Comparison of ENCODE assay signal across 8 mouse cellular contexts in genomic region chr10:71344579-71345143, GRCm38 (mm10). TPM values are rescaled to one million over a fixed set of nuclear protein-coding genes. Genes with fewer than 3 reads are reported as not detected.
DNase-seq lines count a peak whose midpoint lies in the region; ATAC-seq and TF ChIP-seq lines count a peak whose summit lies in the region.

Cisd1 (minus strand) TSS chr10:71344954.

- H3K36me3 ChIP-seq in forebrain, embryonic 10.5 days (replicated peaks), result 0 out of 2 replicates have a peak, but pooled peaks cover 3% of the 10 kb centered on the region
- H3K36me3 ChIP-seq in heart, embryonic 15.5 days, result no peaks in the 10 kb centered on the region
- no peaks in the 10 kb centered on the region for H3K36me3 ChIP-seq in liver, embryonic 14.5 days (replicated peaks; ENCODE audit: control insufficient read depth, insufficient read depth, low read depth)
- H3K36me3 ChIP-seq in neural tube, embryonic 11.5 days (ENCODE audit: control insufficient read depth, insufficient read depth, low read length), result no peaks in the 10 kb centered on the region
- no peaks in the 10 kb centered on the region for H3K36me3 ChIP-seq in stomach, postnatal 0 days (ENCODE audit: control insufficient read depth, insufficient read depth, low read length)

- peak within 1 kb of the TSS; percentile 84 for H3K9ac ChIP-seq in heart, embryonic 15.5 days
- H3K9ac ChIP-seq in liver, embryonic 14.5 days (replicated peaks), result peak within 1 kb of the TSS; percentile 83
- H3K9ac ChIP-seq in neural tube, embryonic 11.5 days (ENCODE audit: low read length), result peak within 1 kb of the TSS; percentile 86
- peak within 1 kb of the TSS; percentile 88 for H3K9ac ChIP-seq in stomach, postnatal 0 days (ENCODE audit: low read length)

- H3K4me3 ChIP-seq in forebrain, embryonic 10.5 days, result peak within 1 kb of the TSS; percentile 82
- H3K4me3 ChIP-seq in heart, embryonic 15.5 days, result peak within 1 kb of the TSS; percentile 90
- H3K4me3 ChIP-seq in liver, embryonic 14.5 days (ENCODE audit: insufficient read depth in 1 of 2, low read depth in 2 of 2, low read length in 2 of 2), result peak within 1 kb of the TSS; percentile 74 to 88
- H3K4me3 ChIP-seq in neural tube, embryonic 11.5 days (ENCODE audit: low read depth, low read length), result peak within 1 kb of the TSS; percentile 82
- peak within 1 kb of the TSS; percentile 83 for H3K4me3 ChIP-seq in stomach, postnatal 0 days (ENCODE audit: low read depth, low read length)

- WGBS in forebrain, embryonic 10.5 days, result under 1% methylated on average over 60 of the region's 60 CpGs
- under 1% methylated on average over 52 of the region's 60 CpGs for WGBS in heart, embryonic 15.5 days
- WGBS in liver, embryonic 14.5 days (ENCODE audit: insufficient replicate concordance), result under 1% methylated on average over 57 of the region's 60 CpGs
- WGBS in neural tube, embryonic 11.5 days, result under 1% methylated on average over 60 of the region's 60 CpGs
- under 1% methylated on average over 60 of the region's 60 CpGs for WGBS in stomach, postnatal 0 days

- no peak for TF ChIP-seq CTCF in liver, embryonic 14.5 days (IDR thresholded peaks at IDR 0.05; ENCODE audit: low read depth)
- TF ChIP-seq CTCF in stomach, postnatal 0 days (IDR thresholded peaks at IDR 0.05; ENCODE audit: low read depth), result no peak

- no peaks in the 10 kb centered on the region for H3K27me3 ChIP-seq in forebrain, embryonic 10.5 days (ENCODE audit: poor library complexity, severe bottlenecking)
- H3K27me3 ChIP-seq in heart, embryonic 15.5 days, result no peaks in the 10 kb centered on the region
- H3K27me3 ChIP-seq in liver, embryonic 14.5 days (ENCODE audit: control insufficient read depth, insufficient read depth, low read length), result no peaks in the 10 kb centered on the region
- H3K27me3 ChIP-seq in neural tube, embryonic 11.5 days (ENCODE audit: control insufficient read depth, insufficient read depth, low read length), result no peaks in the 10 kb centered on the region
- H3K27me3 ChIP-seq in stomach, postnatal 0 days (ENCODE audit: control insufficient read depth, insufficient read depth, low read length), result no peaks in the 10 kb centered on the region

- no peaks in the 10 kb centered on the region for H3K9me3 ChIP-seq in forebrain, embryonic 10.5 days
- H3K9me3 ChIP-seq in heart, embryonic 15.5 days (replicated peaks), result no peaks in the 10 kb centered on the region
- no peaks in the 10 kb centered on the region for H3K9me3 ChIP-seq in liver, embryonic 14.5 days (ENCODE audit: control insufficient read depth, low read length)
- H3K9me3 ChIP-seq in neural tube, embryonic 11.5 days (ENCODE audit: control insufficient read depth, low read length), result no peaks in the 10 kb centered on the region
- H3K9me3 ChIP-seq in stomach, postnatal 0 days (ENCODE audit: control insufficient read depth, low read length), result no peaks in the 10 kb centered on the region

- TF ChIP-seq EP300 in liver, embryonic 14.5 days (IDR thresholded peaks at IDR 0.05; ENCODE audit: low read depth), result no peak
- TF ChIP-seq EP300 in stomach, postnatal 0 days (optimal IDR thresholded peaks at IDR 0.05), result no peak

- peak; percentile 65 for ATAC-seq in CD4-positive, CD25-positive, alpha-beta regulatory T cell, adult 4 months
- peak; percentile 83 for ATAC-seq in heart, embryonic 15.5 days (replicated peaks; ENCODE audit: insufficient number of reproducible peaks, insufficient read depth, low FRiP score, low read depth)
- ATAC-seq in liver, embryonic 14.5 days (ENCODE audit: insufficient read depth), result peak; percentile 72
- peak; percentile 66 for ATAC-seq in neural tube, embryonic 11.5 days (ENCODE audit: insufficient read depth, low FRiP score, low TSS enrichment)
- peak; percentile 84 for ATAC-seq in stomach, postnatal 0 days (ENCODE audit: low FRiP score, low TSS enrichment)

- H3K4me2 ChIP-seq in heart, embryonic 15.5 days, result peak within 1 kb of the TSS; percentile 85
- H3K4me2 ChIP-seq in liver, embryonic 14.5 days (ENCODE audit: low read depth), result peak within 1 kb of the TSS; percentile 79
- peak within 1 kb of the TSS; percentile 54 for H3K4me2 ChIP-seq in neural tube, embryonic 11.5 days (ENCODE audit: low read depth)
- peak within 1 kb of the TSS; percentile 90 for H3K4me2 ChIP-seq in stomach, postnatal 0 days (replicated peaks; ENCODE audit: low read depth)

- peak; percentile 88 for DNase-seq in c-Kit-negative CD71-positive TER-119-positive erythroid progenitor cells, embryonic 14.5 days (ENCODE audit: low read depth, low spot score)
- peak; percentile 93 for DNase-seq in forebrain, embryonic 10.5 days (ENCODE audit: extremely low spot score, low spot score)
- peak; percentile 95 to 98 for DNase-seq in kidney, postnatal 25 days
- peak; percentile 87 to 90 (median 89) for DNase-seq in liver, embryonic 14.5 days (ENCODE audit: low read depth in 3 of 3, low spot score in 3 of 3)
- peak; percentile 96 for DNase-seq in neural tube, embryonic 11.5 days (ENCODE audit: low spot score)
- peak; percentile 94 for DNase-seq in stomach, postnatal 0 days (ENCODE audit: low spot score)

- peaks cover 48% of the 10 kb centered on the region for H3K4me1 ChIP-seq in forebrain, embryonic 10.5 days
- H3K4me1 ChIP-seq in heart, embryonic 15.5 days (replicated peaks), result peaks cover 22% of the 10 kb centered on the region
- peaks cover 18 to 31% of the 10 kb centered on the region in 2 experiments for H3K4me1 ChIP-seq in liver, embryonic 14.5 days (replicated peaks; ENCODE audit: control insufficient read depth in 2 of 2, insufficient read depth in 2 of 2, low read length in 1 of 2)
- H3K4me1 ChIP-seq in neural tube, embryonic 11.5 days (ENCODE audit: control insufficient read depth, insufficient read depth, low read length), result peaks cover 12% of the 10 kb centered on the region; the same call in 1 of the 2 replicates
- H3K4me1 ChIP-seq in stomach, postnatal 0 days (replicated peaks; ENCODE audit: control insufficient read depth, insufficient read depth), result peaks cover 5% of the 10 kb centered on the region

- H3K27ac ChIP-seq in forebrain, embryonic 10.5 days, result peak within 1 kb of the TSS; percentile 94
- peak within 1 kb of the TSS; percentile 82 for H3K27ac ChIP-seq in heart, embryonic 15.5 days
- H3K27ac ChIP-seq in liver, embryonic 14.5 days, result peak within 1 kb of the TSS; percentile 48
- H3K27ac ChIP-seq in neural tube, embryonic 11.5 days (ENCODE audit: low read depth, low read length), result no peak within 1 kb of the TSS
- H3K27ac ChIP-seq in stomach, postnatal 0 days (replicated peaks), result peak within 1 kb of the TSS; percentile 81

RNA-seq across cellular contexts. Expression of gene Cisd1, which starts in this region (rescaled TPM):
- 10 to 100 TPM; 30.9 to 33.7 TPM for polyA plus RNA-seq in CD4-positive, CD25-positive, alpha-beta regulatory T cell, adult 4 months (2017; shearing (Covaris generic))
- 138 TPM in 2 replicates for polyA plus RNA-seq in forebrain, embryonic 10.5 days (2016; fragmentation: Nextera tagmentation; extraction: Ambion mirVana)
- 168 and 214 TPM in 2 replicates for polyA plus RNA-seq in heart, embryonic 15.5 days (2015; fragmentation: Nextera tagmentation; extraction: Ambion mirVana)
- 17.3 and 29.9 TPM in 2 replicates for polyA plus RNA-seq in liver, embryonic 14.5 days (2012; rRNA removed)
- polyA plus RNA-seq in liver, embryonic 14.5 days (2014; fragmentation: Nextera tagmentation; extraction: Ambion mirVana), result 78.2 and 80.2 TPM in 2 replicates
- 137 TPM in 2 replicates for polyA plus RNA-seq in neural tube, embryonic 11.5 days (2014; fragmentation: Nextera tagmentation; extraction: Ambion mirVana)
- polyA plus RNA-seq in stomach, postnatal 0 days (2015; fragmentation: Nextera tagmentation; extraction: Ambion mirVana), result 143 and 147 TPM in 2 replicates
